Mouse (Mus musculus) T-helper 17 cell (primary cell): ENCODE results near the gene Rhox3g.
"Not testable (repeated sequence)": the region's sequence is repeated elsewhere in the genome, so short reads cannot be mapped to it uniquely, and the experiment has no call there.

ENCODE experiments used
- in situ Hi-C, 2 experiments: fragments of 300-600 bp; cut with MboI, MseI; formaldehyde crosslinking; loops; 1 replicate in 1 of 2; 2 replicates in 1 of 2; pipeline ENCODE4 v1.15.1; 2025; ENCODE audit warnings: high pct_unique_total_duplicates in 2 of 2

Rhox3g gene

DNA sequence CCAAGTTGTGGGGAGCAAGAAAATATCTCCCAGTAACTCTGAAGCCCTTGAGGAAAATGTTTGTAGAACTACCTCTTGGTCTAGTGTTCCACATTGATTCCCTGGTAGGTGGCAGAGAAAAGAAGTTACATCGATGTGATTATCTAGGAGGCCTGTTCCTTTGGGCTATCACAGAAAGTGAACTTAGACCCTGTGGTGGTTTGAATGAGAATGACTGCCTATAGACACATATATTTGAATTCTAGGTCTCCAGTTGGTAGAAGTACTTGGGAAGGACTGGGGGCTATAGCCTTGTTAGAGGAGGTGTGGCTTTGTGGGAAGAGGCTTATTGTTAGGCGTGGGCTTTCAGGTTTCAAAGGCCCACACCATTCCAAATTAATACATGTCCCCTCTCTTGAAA lies at the start of gene Rhox3g:
TSS of gene Rhox3g (minus strand) at position 101 of the 400 bp plus-strand sequence.
- in situ Hi-C loops, result not testable (repeated sequence)

DNA sequence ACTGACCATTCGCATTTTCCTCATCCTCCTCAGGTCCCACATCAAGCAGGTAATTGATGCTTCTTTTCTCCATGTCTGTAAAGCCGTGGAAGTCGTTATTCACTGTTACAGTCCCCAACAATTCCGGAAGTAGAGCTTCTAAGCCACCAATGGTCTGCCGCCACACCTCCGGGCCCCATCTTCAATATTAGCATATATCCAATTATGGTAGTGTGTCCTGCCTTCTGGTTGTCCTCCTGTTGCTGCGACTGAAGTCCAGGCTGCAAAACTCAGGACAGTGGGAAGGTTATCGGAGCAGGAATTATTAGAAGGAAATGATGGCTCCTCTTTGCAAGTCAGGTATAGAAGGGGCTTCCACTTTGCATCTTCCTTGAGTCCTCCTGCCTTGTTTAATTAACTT lies 44.8 kb upstream of the Rhox3g start, which contains the start of gene Rhox2h:
TSS of gene Rhox2h (minus strand) at position 101 of the 400 bp plus-strand sequence.
- in situ Hi-C loops, result not testable (repeated sequence)

GRCm38 (mm10) chrX:37668664-37669063 lies 40.3 kb upstream of the Rhox3g start, which contains the start of gene Rhox3h:
Gene Rhox3h, minus strand, starts transcription at chrX:37668764.
- in situ Hi-C loops, result not testable (repeated sequence)

- in situ Hi-C loops, result not testable (repeated sequence)
These were observed 22.8 kb upstream of the Rhox3g start, which contains the start of gene Rhox4g for GRCm38 (mm10) chrX:37651227-37651626. Gene Rhox4g, minus strand, starts transcription at chrX:37651327.

DNA sequence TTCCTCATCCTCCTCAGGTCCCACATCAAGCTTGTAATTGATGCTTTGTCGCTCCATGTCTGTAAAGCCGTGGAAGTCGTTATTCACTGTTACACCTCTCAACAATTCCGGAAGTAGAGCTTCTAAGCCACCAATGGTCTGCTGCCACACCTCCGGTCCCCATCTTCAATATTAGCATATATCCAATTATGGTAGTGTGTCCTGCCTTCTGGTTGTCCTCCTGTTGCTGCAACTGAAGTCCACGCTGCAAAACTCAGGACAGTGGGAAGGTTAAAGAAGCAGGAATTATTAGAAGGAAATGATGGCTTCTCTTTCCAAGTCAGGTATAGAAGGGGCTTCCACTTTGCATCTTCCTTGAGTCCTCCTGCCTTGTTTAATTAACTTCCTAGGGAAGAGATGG lies 15.0 kb upstream of the Rhox3g start, which contains the start of gene Rhox2g:
TSS of gene Rhox2g (minus strand) at position 101 of the 400 bp plus-strand sequence.
- in situ Hi-C loops, result not testable (repeated sequence)

DNA sequence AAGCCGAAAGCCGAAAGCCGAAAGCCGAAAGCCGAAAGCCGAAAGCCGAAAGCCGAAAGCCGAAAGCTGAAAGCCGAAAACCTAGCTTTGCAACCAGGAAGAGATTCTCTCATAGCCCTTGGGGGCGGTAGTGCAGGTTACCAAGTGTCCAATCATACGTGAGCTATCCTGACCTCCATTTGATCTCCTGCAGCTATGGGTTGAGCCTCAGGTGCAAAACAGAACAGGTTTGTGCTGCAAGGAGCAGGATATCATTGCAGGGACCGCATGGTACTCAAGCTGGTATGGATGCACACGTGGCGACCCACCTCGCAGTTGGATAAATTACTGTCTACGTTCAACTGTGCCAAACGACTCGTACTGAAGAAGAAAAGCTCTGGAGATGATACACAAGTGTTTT lies 20.8 kb downstream of the Rhox3g start, which contains the start of gene Rhox4f:
TSS of gene Rhox4f (minus strand) at position 101 of the 400 bp plus-strand sequence.
- in situ Hi-C loops, result not testable (repeated sequence)

- in situ Hi-C loops, result not testable (repeated sequence)
These were observed 47.7 kb downstream of the Rhox3g start, which contains the start of gene Rhox3f for GRCm38 (mm10) chrX:37580692-37581091. Gene Rhox3f, plus strand, starts transcription at chrX:37580992.
